Mouse (Mus musculus): Measurements from ENCODE around the gene Ocel1. TPM values are rescaled to one million over a fixed set of nuclear protein-coding genes. Genes with fewer than 3 reads are reported as not detected.

Ocel1 gene
- polyA plus RNA-seq, 1 experiment from 2014 or later = 3.8 TPM

Other genes starting within 250 kb of the Ocel1 start
- gene Myo9b, start 98.6 kb upstream of the Ocel1 start, polyA plus RNA-seq (2014; fragmentation: Nextera tagmentation; extraction: Ambion mirVana) = 24.1 and 26.0 TPM in 2 replicates
- gene Haus8, start 98.4 kb upstream of the Ocel1 start, polyA plus RNA-seq (2014; fragmentation: Nextera tagmentation; extraction: Ambion mirVana) = 46.2 and 48.7 TPM in 2 replicates
- gene Use1, start 4.5 kb upstream of the Ocel1 start, polyA plus RNA-seq (2014; fragmentation: Nextera tagmentation; extraction: Ambion mirVana) = 106 and 115 TPM in 2 replicates
- 57.2 and 61.9 TPM in 2 replicates for gene Nr2f6, start 10.7 kb downstream of the Ocel1 start, polyA plus RNA-seq (2014; fragmentation: Nextera tagmentation; extraction: Ambion mirVana)
- 9.4 and 11.3 TPM in 2 replicates for gene Ushbp1, start 24.5 kb downstream of the Ocel1 start, polyA plus RNA-seq (2014; fragmentation: Nextera tagmentation; extraction: Ambion mirVana)
- 79.6 and 85.2 TPM in 2 replicates for gene Babam1, start 25.6 kb downstream of the Ocel1 start, polyA plus RNA-seq (2014; fragmentation: Nextera tagmentation; extraction: Ambion mirVana)
- gene Ankle1, start 34.7 kb downstream of the Ocel1 start, polyA plus RNA-seq (2014; fragmentation: Nextera tagmentation; extraction: Ambion mirVana) = 13.0 and 16.4 TPM in 2 replicates
- 47.9 and 49.4 TPM in 2 replicates for gene Abhd8, start 92.4 kb downstream of the Ocel1 start, polyA plus RNA-seq (2014; fragmentation: Nextera tagmentation; extraction: Ambion mirVana)
- 115 and 123 TPM in 2 replicates for gene Mrpl34, start 93.7 kb downstream of the Ocel1 start, polyA plus RNA-seq (2014; fragmentation: Nextera tagmentation; extraction: Ambion mirVana)
- gene Dda1, start 97.9 kb downstream of the Ocel1 start, polyA plus RNA-seq (2014; fragmentation: Nextera tagmentation; extraction: Ambion mirVana) = 100 and 105 TPM in 2 replicates
- 2.0 and 2.1 TPM in 2 replicates for gene Ano8, start 114.7 kb downstream of the Ocel1 start, polyA plus RNA-seq (2014; fragmentation: Nextera tagmentation; extraction: Ambion mirVana)
- 5.3 and 6.8 TPM in 2 replicates for gene Gtpbp3, start 116.8 kb downstream of the Ocel1 start, polyA plus RNA-seq (2014; fragmentation: Nextera tagmentation; extraction: Ambion mirVana)
- 53.5 and 59.0 TPM in 2 replicates for gene Plvap, start 140.5 kb downstream of the Ocel1 start, polyA plus RNA-seq (2014; fragmentation: Nextera tagmentation; extraction: Ambion mirVana)
- 2.4 and 3.5 TPM in 2 replicates for gene Ccdc194, start 154.4 kb downstream of the Ocel1 start, polyA plus RNA-seq (2014; fragmentation: Nextera tagmentation; extraction: Ambion mirVana)
- gene Bst2, start 166.2 kb downstream of the Ocel1 start, polyA plus RNA-seq (2014; fragmentation: Nextera tagmentation; extraction: Ambion mirVana) = 16.0 and 16.2 TPM in 2 replicates
- 85.4 and 95.3 TPM in 2 replicates for gene Mvb12a, start 171.6 kb downstream of the Ocel1 start, polyA plus RNA-seq (2014; fragmentation: Nextera tagmentation; extraction: Ambion mirVana)
- gene Tmem221, start 187.6 kb downstream of the Ocel1 start, polyA plus RNA-seq (2014; fragmentation: Nextera tagmentation; extraction: Ambion mirVana) = 1.1 and 1.4 TPM in 2 replicates
- gene Nxnl1, start 195.3 kb downstream of the Ocel1 start, polyA plus RNA-seq (2014; fragmentation: Nextera tagmentation; extraction: Ambion mirVana) = 0.07 TPM in 1 of 2 replicates, not detected in the other
- 15.5 and 20.4 TPM in 2 replicates for gene Slc27a1, start 197.6 kb downstream of the Ocel1 start, polyA plus RNA-seq (2014; fragmentation: Nextera tagmentation; extraction: Ambion mirVana)
- gene Pgls, start 220.9 kb downstream of the Ocel1 start, polyA plus RNA-seq (2014; fragmentation: Nextera tagmentation; extraction: Ambion mirVana) = 239 and 245 TPM in 2 replicates
- 2.3 and 3.5 TPM in 2 replicates for gene Fam129c, start 226.3 kb downstream of the Ocel1 start, polyA plus RNA-seq (2014; fragmentation: Nextera tagmentation; extraction: Ambion mirVana)
- gene Colgalt1, start 239.7 kb downstream of the Ocel1 start, polyA plus RNA-seq (2014; fragmentation: Nextera tagmentation; extraction: Ambion mirVana) = 107 and 112 TPM in 2 replicates